Mouse (Mus musculus): ENCODE measurements around the gene Klk1b8.

DNA sequence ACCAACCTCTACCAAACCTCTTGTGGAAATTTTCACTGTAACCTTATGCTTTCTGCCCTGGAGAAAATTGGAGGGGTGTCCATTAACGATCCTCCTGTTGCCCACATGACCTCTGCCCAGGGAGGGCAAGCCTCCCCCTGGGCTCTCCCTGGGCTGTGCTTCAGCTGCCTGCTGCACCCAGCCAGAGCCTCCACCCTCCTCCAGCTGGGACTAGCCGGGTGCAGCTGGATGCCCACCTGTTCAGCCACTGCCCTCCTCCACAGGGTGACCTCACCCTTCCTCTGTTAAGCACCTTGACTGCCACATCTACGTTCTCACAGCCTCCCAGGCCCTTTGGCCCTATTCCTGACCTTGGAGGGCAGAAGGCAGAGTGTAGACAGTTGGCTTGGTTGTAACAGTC, 15.7 kb upstream of the Klk1b8 start:
- TF ChIP-seq CTCF (IDR thresholded peaks at IDR 0.05; ENCODE audit: low read depth, low read length), result no peak
- no peak for TF ChIP-seq POLR2A (IDR thresholded peaks at IDR 0.05; ENCODE audit: extremely low read depth, insufficient read depth, low read length)

Measured in liver, adult 2 months (tissue).